Mouse (Mus musculus) lung, adult 18-20 months (tissue): ENCODE data around the gene Lrrc18.

Experiments
- DNase-seq, 2 experiments: peaks; one replicate each; pipeline ENCODE4 v3.0.0; 2022; ENCODE audit warnings: mixed read lengths in 2 of 2

Lrrc18 gene

GRCm38 (mm10) chr14:32991082-32991481 is at the start of gene Lrrc18:
Gene Lrrc18, plus strand, starts transcription at chr14:32991382.
- DNase-seq = no peak

DNA sequence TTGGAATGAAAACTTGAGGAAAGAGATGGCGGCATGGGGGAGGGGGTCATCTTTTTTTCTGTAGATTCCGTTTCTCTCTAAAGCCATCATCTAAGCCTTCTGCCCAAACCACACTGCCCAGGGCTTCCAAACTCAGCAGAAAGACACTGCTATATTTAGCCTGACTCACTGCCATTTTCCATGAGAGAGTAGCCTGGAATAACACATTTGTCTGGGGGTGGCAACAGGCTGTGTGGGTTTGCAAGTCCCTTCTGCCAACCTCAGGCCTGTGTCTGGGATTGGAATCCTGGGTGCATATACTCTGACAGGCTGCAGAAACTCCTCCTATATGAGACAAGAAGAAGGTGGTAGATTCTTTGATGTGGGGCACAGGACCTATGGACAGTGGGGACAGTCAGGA is 43.7 kb upstream of the Lrrc18 start:
- no peak for DNase-seq

GRCm38 (mm10) chr14:32950312-32951301 is 40.6 kb upstream of the Lrrc18 start:
- peak; percentile 18 to 44 for DNase-seq

DNA sequence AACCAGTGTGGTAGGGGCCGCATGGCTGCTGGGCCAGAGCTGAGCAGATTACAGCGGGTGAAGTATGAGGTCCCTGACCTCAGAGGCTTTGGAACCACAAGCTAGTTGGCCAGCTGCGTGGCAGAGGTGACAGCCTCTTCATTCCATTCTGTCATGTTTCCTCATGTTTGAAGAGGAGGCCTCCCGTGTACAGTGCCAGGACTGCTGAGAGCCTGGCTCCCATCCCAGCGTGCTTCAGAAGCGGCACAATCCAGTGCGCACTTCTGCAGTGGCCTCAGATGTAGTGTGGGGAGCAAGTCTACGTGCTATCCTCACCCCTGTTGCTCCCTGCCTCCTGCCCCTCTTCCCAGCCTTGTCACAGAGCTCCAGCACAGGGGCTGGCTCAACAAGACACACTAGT is 34.7 kb upstream of the Lrrc18 start:
- DNase-seq = peak; percentile 9 to 40

- peak in 1 of 2 experiments; percentile 16 for DNase-seq
Measured at GRCm38 (mm10) chr14:32958671-32959070, 32.5 kb upstream of the Lrrc18 start.

- DNase-seq = peak; percentile 30 to 38
Measured at GRCm38 (mm10) chr14:32960481-32960880, 30.7 kb upstream of the Lrrc18 start.

- DNase-seq = no peak
Measured at GRCm38 (mm10) chr14:32964742-32965141, 26.4 kb upstream of the Lrrc18 start.

DNA sequence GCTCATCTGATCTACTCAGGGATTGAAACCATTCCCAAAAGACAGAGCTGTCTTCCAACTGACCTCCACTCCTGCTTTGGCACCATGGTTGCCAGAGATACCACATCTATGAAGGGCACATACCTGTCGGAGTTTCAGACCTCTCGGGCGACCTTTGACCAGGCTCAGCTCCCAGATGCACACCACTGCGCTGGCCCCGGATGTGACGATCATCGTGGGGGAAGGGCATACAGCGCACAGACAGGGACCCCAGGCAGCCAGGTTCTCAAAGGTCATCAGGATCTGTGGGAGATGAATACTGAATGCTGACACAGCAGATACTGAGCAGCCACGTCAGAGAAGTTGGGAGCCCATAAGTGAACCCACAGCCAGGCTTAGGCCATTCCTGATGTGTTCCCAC is 20.5 kb upstream of the Lrrc18 start:
- no peak for DNase-seq

GRCm38 (mm10) chr14:32984176-32984738 is 6.9 kb upstream of the Lrrc18 start:
- no peak for DNase-seq

GRCm38 (mm10) chr14:32986659-32987058 is 4.5 kb upstream of the Lrrc18 start:
- no peak for DNase-seq

GRCm38 (mm10) chr14:32994954-32995636 is 3.9 kb downstream of the Lrrc18 start:
- peak; percentile 32 to 58 for DNase-seq

- DNase-seq = no peak
Measured at GRCm38 (mm10) chr14:32999511-32999910, 8.3 kb downstream of the Lrrc18 start.

- DNase-seq = no peak
Measured at GRCm38 (mm10) chr14:33000112-33000979, 9.2 kb downstream of the Lrrc18 start.

GRCm38 (mm10) chr14:33005114-33005513 is 13.9 kb downstream of the Lrrc18 start:
- DNase-seq = no peak

DNA sequence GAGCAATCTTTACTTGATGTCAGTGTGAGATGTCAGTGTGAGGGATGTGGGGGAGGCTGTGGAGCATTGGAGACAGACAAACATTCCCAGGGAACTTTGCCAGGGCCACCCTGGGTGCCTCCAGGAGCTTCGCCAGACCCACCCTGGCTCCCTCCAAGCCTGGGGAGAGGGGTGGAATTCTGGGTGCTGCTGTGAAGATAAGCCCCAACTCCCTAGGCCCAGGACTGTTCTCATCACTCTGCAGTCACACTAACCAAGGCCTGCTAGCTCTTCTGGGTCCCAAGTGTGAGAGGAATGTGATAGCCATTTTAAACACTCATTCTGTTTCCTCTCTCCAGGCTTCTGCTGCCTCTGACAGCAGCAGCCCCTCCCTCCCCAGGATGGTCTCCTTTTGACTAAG is 16.5 kb downstream of the Lrrc18 start:
- DNase-seq = no peak

DNA sequence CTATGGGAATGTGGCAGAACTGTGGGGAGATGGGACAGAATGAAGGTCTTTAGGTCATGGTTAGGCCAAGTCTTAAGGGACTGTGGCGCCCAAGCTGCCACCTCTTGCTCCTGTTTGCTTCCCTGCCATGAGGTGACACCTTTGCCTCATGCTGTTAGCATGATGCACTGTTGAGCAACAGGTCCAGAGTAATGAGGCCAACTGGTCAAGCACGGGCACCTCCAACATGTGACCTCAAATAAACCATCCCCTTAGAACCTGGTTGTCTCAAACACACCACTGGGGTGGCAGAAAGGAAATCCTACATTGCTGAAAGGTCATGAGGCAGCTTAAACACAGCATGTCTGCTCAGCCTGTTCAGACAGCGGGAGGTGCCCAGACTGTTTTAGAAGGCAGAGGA is 27.9 kb downstream of the Lrrc18 start:
- DNase-seq = no peak

- DNase-seq = no peak
Measured at GRCm38 (mm10) chr14:33019606-33020005, 28.4 kb downstream of the Lrrc18 start.

DNA sequence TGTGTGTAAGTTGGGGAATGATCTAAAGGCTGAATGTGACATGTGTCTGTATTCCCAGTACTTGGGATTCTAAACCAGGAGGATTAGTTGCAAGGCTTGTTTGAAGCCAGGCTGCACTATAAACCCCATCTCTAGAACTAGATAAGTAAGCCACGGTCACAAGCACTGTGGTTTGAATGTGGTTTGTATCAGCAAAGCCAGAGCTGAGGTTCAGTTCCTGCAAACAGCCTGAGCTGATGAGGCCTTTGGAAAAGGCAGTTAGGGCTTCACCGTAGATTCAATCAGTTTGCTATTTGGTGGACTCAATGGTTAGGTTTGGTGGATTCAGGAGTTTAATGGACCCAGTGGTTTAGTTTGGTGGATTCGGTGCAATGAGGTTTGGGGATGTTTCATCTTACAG is 39.7 kb downstream of the Lrrc18 start:
- no peak for DNase-seq

DNA sequence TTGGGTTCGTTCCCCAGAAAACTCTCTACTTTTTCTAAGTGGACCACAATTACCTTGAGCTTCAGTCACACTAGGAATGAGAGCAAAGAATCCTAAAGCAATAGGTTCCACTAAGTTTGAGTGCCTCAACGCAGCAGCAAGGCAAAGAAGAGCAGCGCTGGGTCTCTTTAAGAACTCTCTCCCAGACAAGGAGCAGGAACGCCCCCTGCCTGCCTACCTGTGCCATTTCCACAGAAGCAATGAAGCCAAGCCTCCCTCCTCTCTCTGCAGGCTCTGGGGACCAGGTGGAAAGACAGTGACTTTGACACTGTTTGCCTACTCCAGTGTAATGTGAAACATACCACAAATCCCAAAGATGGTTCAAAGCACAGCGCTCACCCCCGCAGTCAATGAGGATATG is 42.2 kb downstream of the Lrrc18 start:
- DNase-seq = no peak

DNA sequence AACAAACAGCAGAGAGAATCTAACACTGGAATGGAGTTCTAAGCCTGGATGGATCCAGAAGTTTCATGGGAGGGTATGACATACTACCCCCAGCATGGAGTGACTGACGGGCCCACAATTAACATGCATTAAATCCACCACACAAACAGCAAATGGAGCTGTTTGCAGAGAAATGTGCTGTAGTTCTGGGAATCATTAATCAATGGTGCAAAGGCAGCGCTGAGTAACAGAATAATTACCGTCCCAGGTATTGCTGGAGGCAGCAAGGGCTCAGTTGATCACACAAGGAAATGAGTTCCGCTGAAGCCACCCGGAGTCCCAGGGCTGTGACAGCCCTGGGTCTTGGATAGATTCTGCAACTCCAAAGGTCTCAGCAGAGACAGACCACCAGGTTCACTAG is 44.2 kb downstream of the Lrrc18 start:
- no peak for DNase-seq

DNA sequence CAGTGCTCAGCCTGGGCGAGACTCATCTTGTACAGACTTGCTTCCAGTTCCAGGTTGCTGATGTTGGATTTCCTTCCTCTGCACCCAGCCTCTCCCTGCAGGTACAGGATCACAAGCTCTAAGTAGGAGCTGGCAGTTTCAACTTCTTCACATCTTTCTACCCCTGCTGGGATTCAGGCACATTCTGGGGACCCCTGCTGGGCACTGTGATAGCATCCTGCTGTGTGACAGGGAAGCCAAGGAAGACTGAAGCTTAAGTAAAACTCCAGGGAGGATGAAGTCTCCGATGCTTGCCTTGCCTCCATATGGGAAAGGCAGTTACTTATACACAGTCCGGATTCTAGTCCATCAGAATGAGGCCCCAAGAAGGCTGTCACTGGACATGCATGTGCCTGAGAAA is 45.6 kb downstream of the Lrrc18 start:
- no peak for DNase-seq

- DNase-seq = no peak
Measured at GRCm38 (mm10) chr14:33045217-33045616, 54.0 kb downstream of the Lrrc18 start.

GRCm38 (mm10) chr14:33053441-33053840 is 62.3 kb downstream of the Lrrc18 start:
- DNase-seq = no peak
